Mouse (Mus musculus) testis, postnatal 10 days (tissue): ENCODE data around the gene Ptch2.

Experiments
- DNase-seq: peaks from one replicate; pipeline ENCODE4 v3.0.0; 2021; ENCODE audit warnings: low spot score

The Ptch2 gene

DNA sequence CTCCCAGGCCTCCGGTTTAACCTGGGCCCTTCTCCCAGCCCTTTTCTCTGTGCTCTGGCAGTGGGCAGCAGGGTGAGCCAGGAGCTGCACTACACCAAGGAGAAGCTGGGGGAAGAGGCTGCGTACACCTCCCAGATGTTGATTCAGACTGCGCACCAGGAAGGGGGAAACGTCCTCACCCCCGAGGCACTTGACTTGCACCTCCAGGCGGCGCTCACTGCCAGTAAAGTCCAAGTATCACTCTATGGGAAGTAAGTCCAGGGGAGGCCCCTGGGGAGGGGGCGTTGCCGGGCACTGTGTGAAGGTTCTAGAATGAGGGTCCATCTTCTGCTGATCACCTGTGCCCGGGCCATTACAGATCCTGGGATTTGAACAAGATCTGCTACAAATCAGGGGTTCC lies 8.8 kb downstream of the Ptch2 start:
- no peak for DNase-seq

GRCm38 (mm10) chr4:117105127-117105526 lies 9.3 kb downstream of the Ptch2 start:
- no peak for DNase-seq

GRCm38 (mm10) chr4:117107813-117108523 lies 12.1 kb downstream of the Ptch2 start:
- peak; percentile 44 for DNase-seq

- DNase-seq = no peak
Measured at GRCm38 (mm10) chr4:117108524-117108849, 12.6 kb downstream of the Ptch2 start.

- DNase-seq = no peak
Measured at GRCm38 (mm10) chr4:117109330-117109729, 13.5 kb downstream of the Ptch2 start.

GRCm38 (mm10) chr4:117110249-117110648 lies 14.4 kb downstream of the Ptch2 start:
- no peak for DNase-seq

DNA sequence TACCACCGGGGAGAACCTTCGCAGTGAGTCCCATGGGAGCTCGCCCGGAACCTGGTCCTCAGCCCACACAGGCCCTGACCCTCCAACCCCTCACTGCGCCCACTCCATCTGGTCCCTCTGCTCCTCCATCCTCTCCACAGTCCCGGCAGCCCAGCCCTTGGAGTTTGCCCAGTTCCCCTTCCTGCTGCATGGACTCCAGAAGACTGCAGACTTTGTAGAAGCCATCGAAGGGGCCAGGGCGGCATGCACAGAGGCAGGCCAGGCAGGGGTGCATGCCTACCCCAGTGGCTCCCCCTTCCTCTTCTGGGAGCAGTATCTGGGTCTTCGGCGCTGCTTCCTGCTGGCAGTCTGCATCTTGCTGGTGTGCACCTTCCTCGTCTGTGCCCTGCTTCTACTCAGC lies 15.1 kb downstream of the Ptch2 start:
- DNase-seq = no peak

DNA sequence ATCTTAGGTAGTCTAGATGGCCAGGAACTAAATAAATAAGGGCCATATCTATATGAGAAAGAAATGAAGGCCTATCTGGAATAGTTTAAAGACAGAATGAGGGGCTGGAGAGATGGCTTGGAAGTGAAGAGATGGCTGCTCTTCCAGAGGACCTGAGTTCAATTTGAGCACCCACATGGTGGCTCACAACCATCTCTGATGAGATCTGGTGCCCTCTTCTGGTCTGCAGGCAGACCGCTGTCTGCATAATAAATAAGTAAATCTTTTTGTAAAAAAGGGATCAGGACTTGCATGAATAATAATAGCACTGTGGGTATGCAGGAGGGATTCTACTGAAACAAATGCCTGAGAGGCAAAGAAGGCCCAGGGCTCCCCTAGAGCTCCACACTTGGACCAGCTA lies 17.4 kb downstream of the Ptch2 start:
- DNase-seq = no peak

DNA sequence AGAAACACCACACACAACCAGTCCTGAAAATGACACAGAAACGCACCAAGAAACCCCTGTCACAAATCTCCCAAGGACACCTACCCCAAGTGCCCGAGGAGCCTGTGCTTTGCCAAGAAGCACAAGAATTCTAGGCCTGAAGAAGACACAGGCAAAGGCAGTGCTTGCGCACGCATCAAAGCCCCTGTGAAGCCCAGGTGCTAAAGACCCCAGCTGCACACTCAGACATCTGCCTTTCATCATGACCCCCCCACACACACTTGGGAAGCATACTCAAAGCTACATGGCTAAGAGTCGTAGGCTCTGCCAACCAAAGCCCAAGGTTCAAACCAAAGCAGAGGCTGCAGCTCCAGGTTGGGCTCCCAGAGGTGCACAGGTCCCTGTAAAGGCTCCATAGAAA lies 19.7 kb downstream of the Ptch2 start:
- DNase-seq = no peak

GRCm38 (mm10) chr4:117117931-117118330 lies 22.1 kb downstream of the Ptch2 start:
- DNase-seq = no peak

GRCm38 (mm10) chr4:117119636-117120035 lies 23.8 kb downstream of the Ptch2 start:
- no peak for DNase-seq

DNA sequence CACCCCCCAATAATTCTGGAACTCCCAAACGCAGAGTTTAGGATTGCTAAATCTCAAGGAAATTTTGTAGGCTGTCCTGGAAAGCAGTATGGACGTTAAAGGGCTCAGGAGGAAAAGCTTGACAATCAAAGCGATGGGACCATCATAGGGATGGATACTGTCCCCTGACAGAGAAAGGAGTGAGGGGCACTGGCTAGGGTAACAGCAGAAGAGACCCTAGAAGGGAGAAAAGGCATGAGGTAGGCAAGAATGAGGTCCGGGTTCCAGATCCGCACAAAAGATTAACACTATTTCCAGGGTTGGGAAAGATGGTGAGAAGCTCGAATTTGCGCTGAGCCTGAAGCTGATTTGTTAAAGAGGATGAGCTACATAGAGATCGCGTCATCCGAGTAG lies 24.2 kb downstream of the Ptch2 start:
- no peak for DNase-seq

DNA sequence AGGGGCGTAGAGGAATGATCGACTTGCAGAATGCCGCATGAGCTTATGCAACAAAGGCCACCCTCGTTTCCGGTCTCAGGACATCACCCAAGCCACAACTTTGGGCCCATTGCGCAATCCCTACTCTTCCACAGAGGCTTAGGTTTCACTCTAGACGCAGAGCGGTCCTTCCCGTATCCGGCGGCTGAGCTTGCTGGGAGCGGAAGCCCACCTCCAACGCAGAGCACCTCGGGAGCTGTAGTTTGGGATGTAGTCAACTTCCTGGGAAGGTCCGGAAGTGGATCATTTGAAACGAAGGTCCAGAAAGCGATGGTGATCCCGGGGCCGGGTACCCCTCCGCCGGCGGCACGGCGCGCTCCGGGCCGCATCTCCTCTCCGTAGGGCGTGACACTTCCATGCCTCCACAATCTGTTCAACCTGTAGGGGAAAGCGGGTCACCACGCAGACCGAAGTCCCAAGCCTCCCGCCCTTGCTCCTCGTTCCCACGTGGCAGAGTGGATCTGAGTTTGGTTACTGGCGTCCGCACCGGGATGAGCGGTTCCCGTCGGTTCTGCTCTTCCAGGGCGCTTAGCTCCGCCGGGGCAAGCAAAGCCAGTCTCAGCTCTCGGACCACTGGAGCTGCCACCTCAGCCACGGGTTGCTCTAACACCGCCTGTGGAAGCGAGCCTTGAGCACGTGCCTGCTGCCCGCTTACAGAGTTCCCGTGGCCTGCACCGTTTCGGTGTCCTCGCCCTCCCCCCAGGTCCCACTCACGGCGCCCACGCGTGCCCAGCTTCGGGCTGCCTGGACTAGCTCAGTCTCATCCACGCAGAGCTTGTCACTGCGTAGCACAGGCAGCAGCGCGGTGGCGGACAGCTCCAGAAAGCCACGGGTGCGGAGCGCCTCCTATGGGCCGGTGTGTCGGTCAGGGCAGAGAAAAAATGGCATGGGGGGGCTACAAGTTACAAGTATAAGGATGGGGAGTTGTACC lies 24.9 kb downstream of the Ptch2 start:
- DNase-seq = peak; percentile 92

DNA sequence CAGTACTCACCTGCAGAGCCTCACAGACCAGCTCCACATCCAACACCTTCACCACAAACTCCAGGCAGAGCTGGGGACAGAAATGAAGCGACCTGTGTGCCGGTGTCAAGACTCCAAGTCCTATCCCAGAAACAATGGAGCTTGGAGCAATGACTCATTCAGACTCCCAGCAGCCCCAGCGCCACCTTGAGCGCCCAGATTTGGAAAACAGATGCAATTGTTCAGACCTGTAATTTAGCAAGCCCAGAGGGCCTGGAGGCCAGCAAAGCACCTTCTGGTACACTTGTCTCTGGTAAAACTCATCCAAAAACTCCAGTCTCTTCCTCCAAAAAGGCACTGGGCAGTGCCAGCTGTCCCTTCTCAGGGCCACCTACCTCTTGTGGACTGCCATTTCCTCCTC lies 26.3 kb downstream of the Ptch2 start:
- no peak for DNase-seq

DNA sequence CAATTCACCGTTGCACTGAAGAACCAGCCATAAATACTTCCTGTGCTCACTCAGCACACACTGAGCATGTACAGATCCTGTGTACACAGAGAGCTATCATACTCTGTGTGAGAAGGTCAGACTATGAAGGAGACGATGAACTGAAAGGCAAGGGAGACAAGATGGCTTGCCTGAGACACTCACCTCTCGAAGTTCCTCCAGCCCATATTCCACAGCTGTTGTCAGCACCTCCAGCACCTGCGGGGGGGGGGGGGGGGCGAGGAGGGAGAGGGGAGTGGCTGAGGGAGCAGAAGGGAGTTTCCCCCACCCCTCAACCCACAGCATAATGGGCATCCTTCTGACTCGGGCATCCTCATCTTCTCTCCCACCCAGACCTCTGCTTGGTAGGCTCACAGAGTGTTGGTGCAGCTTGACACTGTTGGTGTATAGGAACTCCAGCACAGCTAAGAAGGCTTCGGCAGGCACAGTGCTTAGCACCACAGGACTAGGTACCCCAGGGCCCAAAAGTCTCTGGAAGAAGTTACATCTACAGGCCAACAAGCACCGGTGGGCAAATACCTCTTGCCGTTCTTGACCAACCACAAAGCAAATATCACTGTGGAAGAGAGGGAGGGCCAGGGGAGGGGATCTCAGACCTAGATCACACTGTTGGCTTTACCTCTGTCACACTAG lies 27.8 kb downstream of the Ptch2 start:
- no peak for DNase-seq

DNA sequence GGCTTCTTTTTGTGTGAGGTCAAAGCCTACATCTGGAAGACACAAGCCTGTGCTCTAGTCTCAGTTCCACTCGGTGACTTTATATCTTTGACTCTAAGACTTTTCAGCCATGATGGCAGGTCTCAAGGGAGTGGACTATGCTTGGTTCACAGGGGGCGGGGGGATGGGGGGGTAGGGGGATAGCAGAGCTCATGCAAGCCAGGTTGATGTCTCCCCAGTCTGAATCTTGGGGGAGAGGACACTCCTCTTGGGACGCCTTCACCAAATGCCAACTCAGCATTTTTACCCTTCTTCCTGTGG lies 28.3 kb downstream of the Ptch2 start:
- DNase-seq = no peak

GRCm38 (mm10) chr4:117124518-117125347 lies 28.9 kb downstream of the Ptch2 start:
- DNase-seq = no peak

GRCm38 (mm10) chr4:117125348-117125909 lies 29.6 kb downstream of the Ptch2 start, which contains the start of gene Btbd19:
Gene Btbd19, minus strand, starts transcription at chr4:117125725.
- peak; percentile 84 for DNase-seq

GRCm38 (mm10) chr4:117125910-117126674 lies 30.2 kb downstream of the Ptch2 start:
- peak; percentile 67 for DNase-seq

DNA sequence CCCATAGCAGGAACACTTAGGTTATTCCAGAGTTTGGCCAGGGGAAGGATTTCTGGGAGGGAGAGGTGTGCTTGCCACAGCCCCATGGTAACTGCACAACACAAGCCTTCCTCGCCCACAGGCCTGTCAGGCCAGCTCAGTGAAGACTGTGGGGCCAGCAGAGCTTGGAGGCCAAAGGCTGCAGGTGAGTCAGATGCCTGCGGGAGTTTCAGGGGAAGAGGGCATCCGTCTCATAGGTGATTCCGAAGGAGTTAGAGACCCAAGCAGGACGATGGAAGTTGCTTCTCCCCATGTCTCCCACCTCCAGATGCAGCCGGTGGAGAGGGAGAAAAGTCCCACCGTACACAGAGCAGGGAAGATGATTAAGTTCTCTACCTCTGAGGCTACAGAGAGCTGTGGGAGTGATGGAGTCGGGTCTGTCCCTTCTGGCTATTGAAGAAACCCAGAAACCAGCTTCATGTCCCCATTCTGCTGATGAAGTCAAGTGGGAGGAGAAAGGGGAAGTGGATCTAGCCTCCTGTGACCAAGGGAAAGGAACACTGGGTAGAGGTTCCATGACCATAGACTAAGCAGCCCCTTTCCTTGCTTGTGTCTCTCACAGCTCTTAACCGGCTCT lies 30.9 kb downstream of the Ptch2 start, which contains the start of gene Tctex1d4:
Gene Tctex1d4 (plus strand): TSS at position 120 of the 616 bp plus-strand sequence.
- peak; percentile 42 for DNase-seq
